Mouse (Mus musculus) cerebellum, adult 2 months (tissue): ENCODE measurements around the gene Ctdsp1. TPM values are rescaled to one million over a fixed set of nuclear protein-coding genes. Genes with fewer than 3 reads are reported as not detected.
A peak's percentile ranks its signal among the peaks of the same experiment; 100 is the strongest.
"Not testable (repeated sequence)": the region's sequence is repeated elsewhere in the genome, so short reads cannot be mapped to it uniquely, and the experiment has no call there.

ENCODE experiments used
- DNase-seq, 2 experiments: peaks; one replicate each; pipeline ENCODE4 v3.0.0; 2021
- H3K27ac ChIP-seq: fragments of 200-500 bp; 2 replicates; pipeline ENCODE4 v1.5.1; 2012; ENCODE audit warnings: low read length, control low read depth, inconsistent platforms; ENCODE audit not compliant: insufficient read depth
- H3K27me3 ChIP-seq: fragments of 200-500 bp; 2 replicates; pipeline ENCODE4 v1.6.1; 2012; ENCODE audit warnings: inconsistent platforms, mild to moderate bottlenecking, low read length, moderate library complexity; ENCODE audit not compliant: control insufficient read depth, insufficient read depth
- H3K4me1 ChIP-seq: fragments of 200-500 bp; 2 replicates; pipeline ENCODE4 v1.6.1; 2011; ENCODE audit warnings: low read length; ENCODE audit not compliant: control insufficient read depth, insufficient read depth
- H3K4me3 ChIP-seq: fragments of 200-500 bp; replicated peaks from 2 replicates; pipeline ENCODE3; 2011; ENCODE audit warnings: mild to moderate bottlenecking, low read depth, low read length, control low read depth; ENCODE audit not compliant: insufficient read depth
- CTCF ChIP-seq: fragments of 200-500 bp; IDR thresholded peaks from 2 replicates; pipeline ENCODE4 v1.5.1; 2011; ENCODE audit warnings: low read depth, mild to moderate bottlenecking, control low read depth, low read length, moderate library complexity, borderline replicate concordance; ENCODE audit not compliant: insufficient read depth
- POLR2A ChIP-seq: fragments of 200-500 bp; IDR thresholded peaks from 2 replicates; pipeline ENCODE4 v1.6.1; 2011; ENCODE audit warnings: low read length, control low read depth, borderline replicate concordance; ENCODE audit not compliant: insufficient read depth
- WGBS: fragments of 180-500 bp; shearing (Covaris S2); methylation state at CpG from one replicate; pipeline ENCODE4 v1.1.7; 2018; 5-methylcytosine and 5-hydroxymethylcytosine counted together
- polyA plus RNA-seq: library from polyadenylated mRNA; depleted of rRNA; stranded (reverse); fragments of >200 nt; gene quantifications from 2 replicates; pipeline ENCODE4 v1.2.3, GENCODE M21; 2012

Ctdsp1 gene
- polyA plus RNA-seq, 1 experiment: 35.7 TPM

DNA sequence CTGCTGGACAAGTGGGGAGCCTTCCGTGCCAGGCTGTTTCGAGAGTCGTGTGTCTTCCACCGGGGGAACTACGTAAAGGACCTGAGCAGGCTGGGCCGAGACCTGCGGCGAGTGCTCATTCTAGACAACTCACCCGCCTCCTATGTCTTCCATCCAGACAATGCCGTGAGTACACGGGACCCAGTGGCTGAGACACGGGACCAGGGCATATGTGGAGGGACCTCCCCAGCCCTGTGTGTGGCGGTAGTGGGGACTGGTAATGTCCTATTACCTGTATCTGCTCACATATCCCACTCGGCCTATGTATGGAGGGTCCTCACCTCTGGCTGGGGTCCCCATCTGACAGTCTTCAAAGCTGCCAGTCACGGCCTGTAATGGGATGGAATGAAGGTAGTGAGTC, 3.5 kb downstream of the Ctdsp1 start:
- H3K27ac ChIP-seq: no peak overlapping the region
- H3K4me3 ChIP-seq: no peak overlapping the region
- WGBS: 86% methylated on average over 15 of the region's 15 CpGs
- TF ChIP-seq POLR2A (no peak), CTCF (no peak)
- no peak for DNase-seq
- H3K27me3 ChIP-seq: no peaks in the 10 kb centered on the region
- no peaks in the 10 kb centered on the region for H3K4me1 ChIP-seq

DNA sequence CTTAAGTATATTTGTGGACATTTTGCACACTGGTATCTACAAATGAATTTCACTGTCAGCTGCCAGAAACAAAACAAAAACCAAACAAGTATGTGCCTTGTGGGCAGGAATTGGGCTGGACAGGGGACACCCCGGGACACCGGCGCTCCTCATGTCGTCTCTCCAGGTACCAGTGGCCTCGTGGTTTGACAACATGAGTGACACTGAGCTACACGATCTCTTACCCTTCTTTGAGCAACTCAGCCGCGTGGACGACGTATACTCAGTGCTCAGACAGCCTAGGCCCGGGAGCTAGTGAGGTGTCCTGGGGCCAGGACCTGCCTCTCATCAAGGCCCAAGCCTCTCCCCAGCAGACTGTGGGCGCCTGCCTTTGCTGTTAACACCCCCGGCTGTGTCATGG, 4.0 kb downstream of the Ctdsp1 start:
- 77% methylated on average over 13 of the region's 13 CpGs for WGBS
- Histone ChIP-seq H3K4me1 (no peaks in the 10 kb centered on the region), H3K27ac (no peak overlapping the region), H3K4me3 (no peak overlapping the region), H3K27me3 (no peaks in the 10 kb centered on the region)
- TF ChIP-seq CTCF: no peak
- no peak for TF ChIP-seq POLR2A
- DNase-seq: peak in 1 of 2 experiments; percentile 18

DNA sequence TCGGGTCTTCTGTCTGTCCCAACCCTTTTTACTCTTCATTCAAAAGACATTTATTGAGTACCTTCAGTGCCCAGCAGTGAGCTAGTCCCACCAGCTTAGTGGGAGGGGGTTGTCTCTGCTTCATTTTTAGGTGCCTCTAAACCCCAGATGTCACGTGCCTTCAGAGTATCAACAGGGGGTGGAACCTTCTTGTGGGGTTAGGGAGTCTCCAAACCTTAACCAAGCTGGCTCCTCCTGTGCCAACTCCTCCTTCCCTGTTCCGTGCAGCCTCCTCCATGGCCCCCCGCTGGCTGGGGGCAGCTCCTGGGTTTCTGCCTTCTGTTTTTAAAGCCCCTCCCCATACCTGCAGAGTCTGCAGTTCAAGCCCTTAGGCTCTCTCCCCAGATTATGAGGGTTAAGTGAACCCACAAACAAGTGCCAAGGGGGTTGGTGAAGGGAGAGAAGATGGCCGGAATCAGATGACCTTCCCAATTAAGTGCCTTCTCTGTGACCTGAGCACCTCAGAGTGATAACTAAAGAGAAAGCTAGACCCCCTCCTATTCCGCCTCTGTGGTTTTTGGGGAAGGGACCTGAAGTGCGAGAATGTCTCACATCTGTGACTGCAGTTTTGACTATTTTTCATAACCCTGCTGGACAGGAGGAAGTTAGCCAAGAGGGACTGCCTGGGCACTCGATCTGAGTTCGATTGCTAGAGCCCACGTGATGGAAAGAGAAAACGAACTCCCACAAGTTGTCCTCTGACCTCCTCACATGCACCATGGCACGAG, 5.3 kb downstream of the Ctdsp1 start:
- 13% methylated on average over 12 of the region's 12 CpGs for WGBS
- H3K4me3 ChIP-seq: peak overlapping the region; percentile 94
- H3K27ac ChIP-seq, DNase-seq, H3K27me3 ChIP-seq, H3K4me1 ChIP-seq: not testable (repeated sequence)

DNA sequence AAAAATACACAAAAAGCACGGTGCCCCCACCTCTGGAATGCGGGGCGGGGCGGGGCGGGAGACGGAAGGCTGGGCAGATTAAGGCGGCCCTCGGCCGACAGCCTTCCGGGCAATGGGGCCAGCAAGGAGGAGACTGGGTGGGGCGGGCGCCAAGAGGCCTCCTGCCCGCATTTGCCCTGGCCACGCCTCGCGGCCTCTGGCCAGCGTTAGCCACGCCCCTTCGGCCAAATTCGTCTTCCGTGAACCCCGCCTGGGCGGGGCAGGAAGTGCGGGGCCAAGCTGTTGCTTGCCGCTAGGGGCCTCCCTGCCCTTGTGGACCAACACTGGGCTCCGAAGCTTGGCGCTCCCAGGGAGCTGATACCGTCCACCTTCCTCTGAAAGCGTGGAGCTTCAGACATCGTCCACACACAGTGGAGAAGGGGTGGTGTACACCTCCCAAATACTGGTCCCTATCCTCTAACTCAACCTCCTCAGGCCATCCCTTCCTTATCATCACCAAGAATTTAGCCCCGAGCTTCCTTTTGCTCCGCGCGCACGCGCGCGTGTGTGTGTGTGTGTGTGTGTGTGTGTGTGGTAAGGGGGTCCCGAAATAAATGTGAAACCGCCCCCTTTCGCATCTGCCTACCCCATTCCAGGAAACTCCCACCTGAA, 6.1 kb downstream of the Ctdsp1 start:
- Histone ChIP-seq H3K27ac (peak overlapping the region; percentile 90), H3K27me3 (no peaks in the 10 kb centered on the region), H3K4me3 (peak overlapping the region; percentile 94), H3K4me1 (no peaks in the 10 kb centered on the region)
- TF ChIP-seq CTCF (peak; percentile 72), POLR2A (peak; percentile 82; the same call in 1 of the 2 replicates)
- under 1% methylated on average over 41 of the region's 41 CpGs for WGBS
- peak; percentile 95 to 96 for DNase-seq

DNA sequence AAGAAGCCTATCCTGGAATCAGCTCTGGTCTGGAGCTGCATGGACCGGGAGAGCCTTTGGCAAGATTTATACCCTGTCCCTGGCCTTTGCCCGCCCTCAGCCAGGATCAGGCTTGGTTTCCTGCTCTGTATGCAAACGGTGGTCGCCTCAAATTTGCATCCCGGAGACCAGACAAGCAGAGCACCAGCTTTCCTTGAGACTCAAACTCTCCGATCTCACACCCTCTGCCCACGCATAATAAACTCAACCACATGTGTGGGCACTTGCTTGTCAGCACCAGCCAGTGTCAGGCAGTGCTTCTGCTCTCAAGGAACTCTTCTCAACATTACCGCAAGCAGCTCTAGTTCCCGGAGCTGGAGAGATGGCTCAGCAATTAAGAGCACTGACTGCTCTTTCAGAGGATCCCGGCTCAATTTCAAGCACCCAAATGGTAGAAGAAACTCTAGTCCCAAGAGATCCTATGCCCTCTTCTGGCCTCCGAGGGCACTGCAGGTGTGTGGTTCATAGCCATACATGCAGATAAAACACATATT, 6.7 kb downstream of the Ctdsp1 start:
- peak overlapping the region; percentile 90 for H3K27ac ChIP-seq
- peak; percentile 70 to 77 for DNase-seq
- peak overlapping the region; percentile 94 for H3K4me3 ChIP-seq
- TF ChIP-seq CTCF (peak; percentile 52; the same call in 1 of the 2 replicates), POLR2A (no peak)
- 3% methylated on average over 11 of the region's 11 CpGs for WGBS
- H3K4me1 ChIP-seq: no peaks in the 10 kb centered on the region
- H3K27me3 ChIP-seq: no peaks in the 10 kb centered on the region

DNA sequence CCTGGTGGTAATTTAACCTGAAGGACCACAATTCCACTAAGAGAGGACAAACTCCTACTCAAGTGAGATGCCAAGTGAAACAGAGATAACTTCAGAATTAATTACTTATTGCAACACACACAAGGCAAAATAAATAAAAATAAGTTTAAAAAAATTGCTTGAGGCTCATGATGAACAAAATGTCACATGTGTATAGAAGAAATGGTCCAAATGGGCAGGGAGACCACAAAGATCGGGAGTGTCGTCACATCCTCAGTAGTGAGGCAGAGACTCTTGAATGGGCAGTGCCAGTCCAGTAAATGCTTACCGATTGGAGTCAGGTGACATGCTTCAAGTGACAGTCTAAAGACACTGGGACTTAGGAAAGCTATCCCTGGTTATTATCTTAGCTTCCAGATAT, 9.2 kb downstream of the Ctdsp1 start:
- no peak for TF ChIP-seq POLR2A
- no peak for TF ChIP-seq CTCF
- H3K4me1 ChIP-seq: no peaks in the 10 kb centered on the region
- H3K27ac ChIP-seq: no peak overlapping the region
- H3K4me3 ChIP-seq: no peak overlapping the region
- no peak for DNase-seq
- no peaks in the 10 kb centered on the region for H3K27me3 ChIP-seq
- WGBS: 81% methylated on average over 3 of the region's 3 CpGs

DNA sequence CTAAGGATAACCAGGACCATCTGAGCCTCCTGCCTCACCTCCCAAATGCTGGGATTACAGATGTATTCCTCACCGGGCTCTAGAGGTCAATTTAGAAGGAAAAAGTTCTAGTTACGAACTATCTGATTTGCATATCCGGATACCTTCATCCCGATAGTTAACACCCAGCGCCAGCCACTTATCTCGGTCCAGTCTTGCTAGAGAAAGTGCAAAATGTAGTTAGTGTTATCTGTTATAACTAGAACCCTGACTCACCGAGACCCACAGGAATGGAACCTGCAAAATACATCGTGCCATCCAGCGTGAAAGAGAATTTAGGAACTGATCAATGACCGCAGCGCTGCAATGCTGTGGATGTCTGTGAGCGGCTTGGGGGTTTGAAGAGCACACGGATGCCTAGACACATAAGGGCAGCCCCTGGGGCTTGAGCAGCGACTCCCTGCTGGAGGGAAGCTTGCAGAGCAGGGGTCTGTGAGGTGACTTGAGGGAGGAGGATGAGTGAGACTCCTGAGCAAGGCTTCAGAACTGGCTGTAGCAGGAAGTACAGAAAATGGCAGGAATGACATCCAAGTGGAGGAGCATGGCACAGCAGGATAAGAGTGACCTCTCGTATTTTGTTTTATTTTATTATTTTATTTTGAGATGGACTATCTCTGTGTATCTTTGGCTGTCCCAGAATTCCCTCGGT, 9.8 kb downstream of the Ctdsp1 start:
- no peak for DNase-seq
- Histone ChIP-seq H3K4me3 (no peak overlapping the region), H3K4me1 (no peaks in the 10 kb centered on the region), H3K27me3 (no peaks in the 10 kb centered on the region), H3K27ac (no peak overlapping the region)
- 54% methylated on average over 16 of the region's 16 CpGs for WGBS
- TF ChIP-seq POLR2A (no peak), CTCF (no peak)

DNA sequence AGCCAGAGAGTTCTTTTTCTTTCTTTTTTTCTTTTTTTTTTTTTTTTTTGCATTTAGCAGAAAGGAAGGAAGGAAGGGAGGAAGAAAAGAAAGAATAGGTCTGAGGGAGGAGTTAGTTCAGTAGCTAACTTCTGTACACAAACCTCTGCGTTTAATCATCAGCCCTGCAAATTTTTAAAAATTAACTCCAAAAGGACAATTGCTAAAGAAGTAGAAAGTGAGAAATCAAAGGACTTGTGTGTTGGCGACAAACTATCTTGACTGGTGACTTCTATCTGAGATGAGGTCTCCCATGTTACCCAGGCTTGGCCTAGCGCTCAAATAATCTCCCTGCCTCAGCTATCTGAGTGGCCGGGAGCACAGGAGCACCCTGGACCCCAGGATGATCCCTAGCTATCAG, 12.9 kb downstream of the Ctdsp1 start:
- no peaks in the 10 kb centered on the region for H3K27me3 ChIP-seq
- H3K4me1 ChIP-seq: no peaks in the 10 kb centered on the region
- WGBS: 91% methylated on average over 4 of the region's 4 CpGs
- TF ChIP-seq CTCF: no peak
- no peak for TF ChIP-seq POLR2A
- no peak overlapping the region for H3K4me3 ChIP-seq
- DNase-seq: no peak
- no peak overlapping the region for H3K27ac ChIP-seq
